Mouse (Mus musculus) embryonic facial prominence, embryonic 12.5 days (tissue): ENCODE results near the gene Olfr749. TPM values are rescaled to one million over a fixed set of nuclear protein-coding genes. Genes with fewer than 3 reads are reported as not detected.
A peak's percentile ranks its signal among the peaks of the same experiment; 100 is the strongest.
"Not testable (repeated sequence)": the region's sequence is repeated elsewhere in the genome, so short reads cannot be mapped to it uniquely, and the experiment has no call there.

Experiments used
- ATAC-seq: fragments of 200-750 bp; cut with Nextera tagmentation; 2 replicates; pipeline ENCODE4 v1.8.0; 2017; ENCODE audit not compliant: insufficient number of reproducible peaks, insufficient read depth, low FRiP score, low TSS enrichment
- H3K27ac ChIP-seq: fragments of 300-500 bp; sonication (generic); 2 replicates; pipeline ENCODE4 v1.5.1; 2016; ENCODE audit warnings: mild to moderate bottlenecking
- H3K27me3 ChIP-seq: fragments of 300-500 bp; sonication (generic); 2 replicates; pipeline ENCODE4 v1.6.1; 2016; ENCODE audit warnings: mild to moderate bottlenecking, moderate library complexity
- H3K36me3 ChIP-seq: fragments of 300-500 bp; sonication (generic); 2 replicates; pipeline ENCODE4 v1.6.1; 2016; ENCODE audit warnings: mild to moderate bottlenecking
- H3K4me1 ChIP-seq: fragments of 300-500 bp; sonication (generic); 2 replicates; pipeline ENCODE4 v1.6.1; 2016
- H3K4me2 ChIP-seq: fragments of 300-500 bp; sonication (generic); replicated peaks from 2 replicates; pipeline ENCODE4 v1.6.1; 2016; ENCODE audit warnings: mild to moderate bottlenecking, moderate library complexity
- H3K4me3 ChIP-seq: fragments of 300-500 bp; sonication (generic); 2 replicates; pipeline ENCODE4 v1.5.1; 2016; ENCODE audit warnings: mild to moderate bottlenecking
- H3K9ac ChIP-seq: fragments of 300-500 bp; sonication (generic); 2 replicates; pipeline ENCODE4 v1.6.1; 2016; ENCODE audit warnings: mild to moderate bottlenecking, moderate library complexity
- H3K9me3 ChIP-seq: fragments of 300-500 bp; sonication (generic); 2 replicates; pipeline ENCODE4 v1.6.1; 2016; ENCODE audit warnings: mild to moderate bottlenecking, moderate library complexity
- WGBS: fragments of 180-500 bp; shearing (Covaris S2); methylation state at CpG from one replicate; pipeline ENCODE4 v1.1.7; 2016; 5-methylcytosine and 5-hydroxymethylcytosine counted together
- polyA plus RNA-seq: library from polyadenylated mRNA; unstranded; fragments of >200 nt; fragmentation: Nextera tagmentation; extraction: Ambion mirVana; gene quantifications from 2 replicates; pipeline ENCODE4 v1.2.1, GENCODE M21; 2016

Gene Olfr749
- polyA plus RNA-seq = not detected in 2 replicates

GRCm38 (mm10) chr14:50744994-50745393 lies at the start of gene Olfr749:
Gene Olfr749, minus strand, starts transcription at chr14:50745094.
- no peak for ATAC-seq
- Histone ChIP-seq H3K9ac (no peak within 1 kb of the TSS), H3K4me1 (no peaks in the 10 kb centered on the region)

DNA sequence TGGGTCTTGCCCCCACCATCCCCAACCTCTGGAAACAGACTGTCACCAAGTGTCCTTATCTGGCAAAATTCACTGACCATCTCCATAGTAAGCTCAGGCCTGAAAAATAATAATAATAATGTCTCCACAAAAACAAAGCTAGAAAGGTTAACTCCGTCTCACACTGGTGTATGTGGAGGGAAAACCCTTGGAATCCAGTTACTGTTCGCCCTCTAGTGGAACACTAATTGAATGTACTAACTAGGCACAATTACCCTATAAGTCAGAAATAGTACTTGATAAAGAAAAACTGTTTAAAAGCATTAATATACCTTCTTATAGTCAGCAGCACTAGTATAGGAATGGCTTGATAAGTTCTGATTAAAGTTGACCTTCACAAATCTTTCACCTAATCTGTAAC lies 43.3 kb upstream of the Olfr749 start:
- no peak overlapping the region for H3K9ac ChIP-seq
- H3K27ac ChIP-seq = no peak overlapping the region
- H3K9me3 ChIP-seq = no peaks in the 10 kb centered on the region
- no peak for ATAC-seq
- no peak overlapping the region for H3K4me3 ChIP-seq
- peaks cover 5% of the 10 kb centered on the region; the same call in 1 of the 2 replicates for H3K4me1 ChIP-seq
- no peak overlapping the region for H3K4me2 ChIP-seq
- H3K27me3 ChIP-seq = no peaks in the 10 kb centered on the region
- H3K36me3 ChIP-seq = no peaks in the 10 kb centered on the region
- 9% methylated on average over 2 of the region's 2 CpGs for WGBS

More at GRCm38 (mm10) chr14:50744994-50745393, at the start of gene Olfr749:
- Histone ChIP-seq H3K36me3 (no peaks in the 10 kb centered on the region), H3K27ac (no peak within 1 kb of the TSS), H3K4me2 (no peak within 1 kb of the TSS), H3K9me3 (no peaks in the 10 kb centered on the region), H3K27me3 (no peaks in the 10 kb centered on the region), H3K4me3 (no peak within 1 kb of the TSS)

GRCm38 (mm10) chr14:50785251-50785637 lies 40.4 kb upstream of the Olfr749 start, which contains the start of gene Ttc5:
Gene Ttc5, minus strand, starts transcription at chr14:50785519.
- Histone ChIP-seq H3K4me1 (peaks cover 5% of the 10 kb centered on the region; the same call in 1 of the 2 replicates), H3K9ac (peak within 1 kb of the TSS; percentile 78), H3K4me3 (peak within 1 kb of the TSS; percentile 77), H3K27me3 (no peaks in the 10 kb centered on the region), H3K4me2 (peak within 1 kb of the TSS; percentile 53), H3K27ac (no peak within 1 kb of the TSS), H3K36me3 (peaks cover 15% of the 10 kb centered on the region), H3K9me3 (no peaks in the 10 kb centered on the region)
- ATAC-seq = peak; percentile 75
- under 1% methylated on average over 21 of the region's 21 CpGs for WGBS

- peaks cover 5% of the 10 kb centered on the region; the same call in 1 of the 2 replicates for H3K4me1 ChIP-seq
- H3K27ac ChIP-seq = no peak overlapping the region
- H3K9ac ChIP-seq = peak overlapping the region; percentile 78
- ATAC-seq = no peak
- H3K36me3 ChIP-seq = peaks cover 15% of the 10 kb centered on the region
- peak overlapping the region; percentile 77 for H3K4me3 ChIP-seq
- H3K9me3 ChIP-seq = no peaks in the 10 kb centered on the region
- peak overlapping the region; percentile 53 for H3K4me2 ChIP-seq
- H3K27me3 ChIP-seq = no peaks in the 10 kb centered on the region
- 30% methylated on average over 16 of the region's 16 CpGs for WGBS
Observed at GRCm38 (mm10) chr14:50784391-50785250, 39.7 kb upstream of the Olfr749 start.

- no peak for ATAC-seq
- H3K27ac ChIP-seq = no peak overlapping the region
- no peak overlapping the region for H3K4me3 ChIP-seq
- H3K9me3 ChIP-seq = no peaks in the 10 kb centered on the region
- no peak overlapping the region for H3K9ac ChIP-seq
- H3K4me2 ChIP-seq = no peak overlapping the region
- peaks cover 25% of the 10 kb centered on the region for H3K36me3 ChIP-seq
- 79% methylated on average over 3 of the region's 3 CpGs for WGBS
- peaks cover 5% of the 10 kb centered on the region; the same call in 1 of the 2 replicates for H3K4me1 ChIP-seq
- H3K27me3 ChIP-seq = no peaks in the 10 kb centered on the region
Observed at GRCm38 (mm10) chr14:50782166-50782565, 37.3 kb upstream of the Olfr749 start.

DNA sequence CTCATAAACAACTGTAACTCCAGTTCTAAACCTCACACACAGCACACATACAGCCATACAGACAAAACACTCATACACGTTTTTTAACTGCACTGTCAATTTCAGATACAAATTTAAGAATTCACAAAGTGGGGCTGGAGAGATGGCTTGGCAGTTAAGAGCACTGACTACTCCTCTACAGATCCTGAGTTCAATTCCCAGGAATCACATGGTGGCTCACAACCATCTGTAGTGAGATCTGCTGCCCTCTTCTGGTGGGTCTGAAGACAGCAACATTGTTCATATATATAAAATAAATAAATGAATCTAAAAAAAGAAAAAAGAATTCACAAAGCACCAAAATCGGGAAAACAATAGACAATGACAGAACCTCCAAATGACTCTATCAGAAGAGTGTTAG lies 26.4 kb upstream of the Olfr749 start:
- WGBS = 83% methylated on average over 2 of the region's 2 CpGs
- H3K27me3 ChIP-seq = no peaks in the 10 kb centered on the region
- no peaks in the 10 kb centered on the region for H3K4me1 ChIP-seq
- H3K9ac ChIP-seq = no peak overlapping the region
- H3K9me3 ChIP-seq = no peaks in the 10 kb centered on the region
- ATAC-seq = no peak
- no peak overlapping the region for H3K4me2 ChIP-seq
- H3K36me3 ChIP-seq = peaks cover 75% of the 10 kb centered on the region
- no peak overlapping the region for H3K4me3 ChIP-seq
- no peak overlapping the region for H3K27ac ChIP-seq

DNA sequence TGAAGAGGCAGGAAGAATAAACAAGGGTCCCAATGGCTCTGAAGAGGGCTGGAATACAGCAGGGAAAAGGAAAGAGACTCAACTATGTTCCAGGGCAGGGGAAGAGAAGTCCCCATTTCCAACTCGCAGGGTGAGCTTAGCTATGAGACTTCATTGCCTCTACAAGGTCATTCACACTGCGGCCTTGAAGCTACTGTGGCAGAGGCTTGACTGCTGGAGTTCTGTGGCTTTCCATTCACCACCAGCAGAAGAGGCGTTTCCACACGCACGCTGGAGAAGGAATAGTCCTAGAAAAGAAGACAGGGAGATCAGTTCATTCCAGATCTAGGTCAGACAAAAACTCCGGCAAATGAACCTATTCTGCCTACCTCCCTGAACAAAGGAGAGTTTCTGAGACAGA lies 20.8 kb upstream of the Olfr749 start:
- WGBS = 98% methylated on average over 6 of the region's 6 CpGs
- Histone ChIP-seq H3K4me3 (no peak overlapping the region), H3K36me3 (peaks cover 56% of the 10 kb centered on the region), H3K9me3 (no peaks in the 10 kb centered on the region), H3K9ac (no peak overlapping the region), H3K27ac (no peak overlapping the region), H3K4me2 (no peak overlapping the region), H3K4me1 (no peaks in the 10 kb centered on the region), H3K27me3 (no peaks in the 10 kb centered on the region)
- no peak for ATAC-seq

DNA sequence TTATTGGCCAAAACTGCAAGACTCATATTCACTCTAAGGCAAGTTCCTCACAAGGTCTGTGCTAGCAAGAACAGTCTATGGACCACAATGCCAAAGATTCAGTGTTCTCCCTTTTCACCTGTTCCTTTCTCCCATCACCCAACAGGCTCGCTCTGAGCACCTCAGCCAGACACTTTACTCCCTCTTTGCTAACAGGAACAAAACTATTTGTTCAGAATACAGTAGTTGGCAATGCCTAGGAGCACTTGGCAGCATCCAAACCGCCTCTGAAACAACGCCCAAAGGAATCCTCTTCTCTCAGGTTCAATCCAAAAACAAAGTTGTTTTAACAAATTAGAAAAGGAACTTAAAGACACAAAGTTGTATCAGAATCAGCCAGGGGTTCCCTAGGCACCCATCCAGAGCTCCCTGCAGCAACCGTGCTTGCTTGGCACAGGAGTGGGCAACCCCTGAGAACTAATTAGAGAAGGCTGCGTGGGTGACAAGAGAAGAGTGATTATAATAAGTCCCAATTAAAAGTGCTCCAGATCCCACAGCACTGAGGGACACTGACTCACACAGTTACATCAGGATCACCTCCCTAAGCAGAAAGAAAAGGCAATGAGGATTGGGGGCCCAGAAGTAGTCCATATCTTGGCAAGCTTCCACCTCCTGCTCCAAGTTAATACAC lies 13.7 kb upstream of the Olfr749 start:
- ATAC-seq = no peak
- peaks cover 6% of the 10 kb centered on the region; the same call in 1 of the 2 replicates for H3K36me3 ChIP-seq
- H3K27ac ChIP-seq = no peak overlapping the region
- 73% methylated on average over 5 of the region's 5 CpGs for WGBS
- no peak overlapping the region for H3K4me3 ChIP-seq
- H3K9ac ChIP-seq = no peak overlapping the region
- H3K4me1 ChIP-seq = no peaks in the 10 kb centered on the region
- no peaks in the 10 kb centered on the region for H3K27me3 ChIP-seq
- no peaks in the 10 kb centered on the region for H3K9me3 ChIP-seq
- no peak overlapping the region for H3K4me2 ChIP-seq

GRCm38 (mm10) chr14:50741584-50741983 lies 3.3 kb downstream of the Olfr749 start:
- no peak overlapping the region for H3K4me2 ChIP-seq
- WGBS = 80% methylated on average over 2 of the region's 2 CpGs
- ATAC-seq = no peak
- H3K9ac ChIP-seq = no peak overlapping the region
- H3K36me3 ChIP-seq = no peaks in the 10 kb centered on the region
- no peak overlapping the region for H3K4me3 ChIP-seq
- H3K27ac ChIP-seq = no peak overlapping the region
- no peaks in the 10 kb centered on the region for H3K9me3 ChIP-seq
- H3K27me3 ChIP-seq = no peaks in the 10 kb centered on the region
- H3K4me1 ChIP-seq = no peaks in the 10 kb centered on the region

DNA sequence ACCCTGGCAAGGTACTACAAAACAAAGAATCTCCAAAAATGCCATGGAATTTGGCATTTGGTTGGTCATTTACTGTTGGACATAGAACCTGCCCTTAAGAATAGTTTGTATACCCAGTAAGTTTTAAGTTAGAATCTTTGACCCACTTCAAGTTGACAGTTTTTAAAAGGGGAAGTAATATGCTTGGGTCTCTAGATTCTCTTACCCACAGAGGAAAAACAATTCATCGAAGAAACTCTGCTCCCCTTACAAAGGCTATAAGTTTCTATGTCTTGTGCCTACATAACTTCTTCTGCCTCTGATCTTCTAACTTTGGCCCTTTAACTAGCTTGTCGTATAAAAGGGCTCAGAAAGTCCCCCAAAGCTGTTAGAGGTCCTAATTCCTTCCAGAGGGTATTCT lies 4.6 kb downstream of the Olfr749 start:
- H3K36me3 ChIP-seq = no peaks in the 10 kb centered on the region
- no peak for ATAC-seq
- no peak overlapping the region for H3K4me3 ChIP-seq
- no peak overlapping the region for H3K4me2 ChIP-seq
- H3K27me3 ChIP-seq = no peaks in the 10 kb centered on the region
- H3K27ac ChIP-seq = no peak overlapping the region
- no peaks in the 10 kb centered on the region for H3K4me1 ChIP-seq
- H3K9ac ChIP-seq = no peak overlapping the region
- WGBS = 64% methylated on average over 2 of the region's 2 CpGs
- no peaks in the 10 kb centered on the region for H3K9me3 ChIP-seq

DNA sequence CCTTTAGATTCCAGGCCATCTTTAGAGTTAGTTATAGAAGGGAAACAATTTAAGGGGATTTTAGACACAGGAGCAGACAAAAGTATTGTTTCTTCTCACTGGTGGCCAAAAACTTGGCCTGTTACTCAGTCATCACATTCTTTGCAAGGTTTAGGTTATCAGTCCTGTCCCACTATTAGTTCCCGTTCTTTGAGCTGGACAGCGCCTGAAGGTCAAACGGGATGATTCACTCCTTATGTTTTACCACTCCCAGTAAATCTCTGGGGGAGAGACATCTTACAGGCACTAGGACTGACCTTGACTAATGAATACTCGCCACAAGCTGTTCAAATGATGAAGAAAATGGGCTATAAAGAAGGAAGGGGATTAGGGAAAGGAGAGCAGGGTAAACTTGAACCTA lies 22.5 kb downstream of the Olfr749 start:
- 59% methylated on average over 4 of the region's 4 CpGs for WGBS
- H3K27ac ChIP-seq, H3K36me3 ChIP-seq, ATAC-seq, H3K27me3 ChIP-seq, H3K9me3 ChIP-seq, H3K4me1 ChIP-seq, H3K4me2 ChIP-seq, H3K9ac ChIP-seq, H3K4me3 ChIP-seq: not testable (repeated sequence)

- not testable (repeated sequence) for H3K9me3 ChIP-seq, H3K27ac ChIP-seq, ATAC-seq, H3K4me3 ChIP-seq, H3K9ac ChIP-seq, H3K4me1 ChIP-seq, H3K36me3 ChIP-seq, H3K4me2 ChIP-seq, H3K27me3 ChIP-seq
- 90% methylated on average over 15 of the region's 15 CpGs for WGBS
Observed at GRCm38 (mm10) chr14:50719875-50720274, 25.0 kb downstream of the Olfr749 start.
